Mouse (Mus musculus): ENCODE measurements at regions not wholly inside any gene's neighbourhood (a gene's known extent, or its start where the extent isn't known, plus 50 kb on each side); places are given as distances from the start of the nearest gene placed in this dataset.

DNA sequence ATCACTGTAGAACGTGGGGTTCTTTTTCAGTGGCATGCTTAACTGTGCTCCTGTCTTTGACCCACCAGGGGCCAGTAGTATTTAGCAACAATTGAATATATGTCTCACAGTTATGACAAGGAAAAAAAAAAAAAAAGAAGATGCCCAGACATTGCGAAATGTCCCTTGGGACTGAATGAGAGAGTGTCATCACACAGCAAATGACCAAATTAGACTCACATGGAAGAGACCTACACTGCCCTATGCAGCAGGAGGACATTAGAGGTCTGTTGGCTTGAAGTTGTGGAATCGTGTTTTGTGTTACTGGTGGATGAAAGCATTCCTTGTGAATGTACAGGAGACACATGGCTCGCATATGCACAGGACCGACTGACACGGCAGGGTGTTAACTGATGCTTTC, 214.3 kb upstream of the Maf start:
- Histone ChIP-seq H3K4me1 (ENCODE audit: control insufficient read depth, insufficient read depth, low read length) (no peaks in the 10 kb centered on the region), H3K4me2 (ENCODE audit: low read depth, low read length) (no peak overlapping the region), H3K36me3 (ENCODE audit: control insufficient read depth, insufficient read depth) (no peaks in the 10 kb centered on the region), H3K9ac (ENCODE audit: low read length) (no peak overlapping the region), H3K9me3 (replicated peaks; ENCODE audit: control insufficient read depth, low read length) (no peaks in the 10 kb centered on the region), H3K4me3 (ENCODE audit: low read length) (no peak overlapping the region), H3K27me3 (ENCODE audit: control insufficient read depth, insufficient read depth, low read length) (no peaks in the 10 kb centered on the region), H3K27ac (ENCODE audit: low read length) (no peak overlapping the region)
- WGBS: 82% methylated on average over 6 of the region's 6 CpGs
- no peak for ATAC-seq (replicated peaks; ENCODE audit: extremely low read depth, insufficient read depth, low FRiP score)

DNA sequence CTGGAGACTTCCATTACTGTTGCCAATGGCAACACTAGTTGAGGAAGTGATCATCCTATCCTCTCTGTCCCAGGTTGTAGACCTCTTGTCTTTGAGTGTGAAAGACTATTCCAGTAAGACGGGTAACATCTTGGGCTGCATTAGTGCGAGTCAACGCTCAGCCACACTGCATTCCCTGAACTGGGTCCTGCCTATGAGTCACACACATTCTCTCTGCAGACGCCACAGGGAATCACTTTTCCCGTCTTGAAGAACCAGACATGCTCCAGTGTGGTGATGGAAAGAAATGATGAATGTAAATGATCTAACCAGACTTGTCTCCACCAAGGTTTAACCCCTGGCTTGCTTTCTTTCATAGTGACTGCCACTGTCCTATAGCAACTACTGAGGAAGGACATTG, 199.1 kb upstream of the Maf start:
- H3K27ac ChIP-seq (ENCODE audit: low read length): no peak overlapping the region
- no peak for ATAC-seq (replicated peaks; ENCODE audit: extremely low read depth, insufficient read depth, low FRiP score)
- no peak overlapping the region for H3K4me3 ChIP-seq (ENCODE audit: low read length)
- no peak overlapping the region for H3K9ac ChIP-seq (ENCODE audit: low read length)
- H3K27me3 ChIP-seq (ENCODE audit: control insufficient read depth, insufficient read depth, low read length): no peaks in the 10 kb centered on the region
- H3K36me3 ChIP-seq (ENCODE audit: control insufficient read depth, insufficient read depth): no peaks in the 10 kb centered on the region
- no peaks in the 10 kb centered on the region for H3K4me1 ChIP-seq (ENCODE audit: control insufficient read depth, insufficient read depth, low read length)
- H3K4me2 ChIP-seq (ENCODE audit: low read depth, low read length): no peak overlapping the region
- H3K9me3 ChIP-seq (replicated peaks; ENCODE audit: control insufficient read depth, low read length): no peaks in the 10 kb centered on the region
- WGBS: 76% methylated on average over 5 of the region's 5 CpGs

DNA sequence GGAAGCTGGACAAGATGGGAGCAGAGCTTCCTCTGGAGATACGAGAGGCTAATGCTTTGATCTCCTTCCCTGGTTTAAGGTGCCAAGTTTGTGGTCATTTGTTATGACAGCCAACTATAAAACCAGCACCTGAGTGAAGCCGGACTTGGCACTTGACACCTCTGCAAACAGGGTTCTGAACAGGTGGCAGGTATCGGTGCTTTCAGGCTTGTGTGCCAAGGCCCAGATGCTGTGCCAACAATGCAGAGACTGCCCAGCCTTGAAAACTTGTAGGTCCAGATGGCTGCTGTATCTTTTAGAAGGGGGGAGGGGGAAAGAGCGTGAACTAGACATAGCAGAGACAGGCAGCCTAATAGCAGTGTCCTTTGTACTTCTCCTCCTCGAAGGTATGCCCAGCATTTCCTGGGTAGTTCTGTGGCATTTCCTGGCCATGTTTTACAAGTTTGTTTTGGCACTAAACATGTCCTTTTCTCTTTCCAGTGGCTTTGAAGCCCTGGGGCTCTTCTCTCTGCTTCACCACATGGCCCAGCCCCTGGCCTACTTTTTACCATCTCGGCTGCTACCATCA, 196.3 kb upstream of the Maf start:
- Histone ChIP-seq H3K9me3 (replicated peaks; ENCODE audit: control insufficient read depth, low read length) (no peaks in the 10 kb centered on the region), H3K9ac (ENCODE audit: low read length) (no peak overlapping the region), H3K4me3 (ENCODE audit: low read length) (no peak overlapping the region), H3K36me3 (ENCODE audit: control insufficient read depth, insufficient read depth) (no peaks in the 10 kb centered on the region), H3K4me2 (ENCODE audit: low read depth, low read length) (no peak overlapping the region), H3K27me3 (ENCODE audit: control insufficient read depth, insufficient read depth, low read length) (no peaks in the 10 kb centered on the region), H3K4me1 (ENCODE audit: control insufficient read depth, insufficient read depth, low read length) (no peaks in the 10 kb centered on the region), H3K27ac (ENCODE audit: low read length) (no peak overlapping the region)
- ATAC-seq (replicated peaks; ENCODE audit: extremely low read depth, insufficient read depth, low FRiP score): 0 out of 2 replicates have a peak, but pooled peaks have one; percentile 14
- WGBS: 61% methylated on average over 6 of the region's 6 CpGs

DNA sequence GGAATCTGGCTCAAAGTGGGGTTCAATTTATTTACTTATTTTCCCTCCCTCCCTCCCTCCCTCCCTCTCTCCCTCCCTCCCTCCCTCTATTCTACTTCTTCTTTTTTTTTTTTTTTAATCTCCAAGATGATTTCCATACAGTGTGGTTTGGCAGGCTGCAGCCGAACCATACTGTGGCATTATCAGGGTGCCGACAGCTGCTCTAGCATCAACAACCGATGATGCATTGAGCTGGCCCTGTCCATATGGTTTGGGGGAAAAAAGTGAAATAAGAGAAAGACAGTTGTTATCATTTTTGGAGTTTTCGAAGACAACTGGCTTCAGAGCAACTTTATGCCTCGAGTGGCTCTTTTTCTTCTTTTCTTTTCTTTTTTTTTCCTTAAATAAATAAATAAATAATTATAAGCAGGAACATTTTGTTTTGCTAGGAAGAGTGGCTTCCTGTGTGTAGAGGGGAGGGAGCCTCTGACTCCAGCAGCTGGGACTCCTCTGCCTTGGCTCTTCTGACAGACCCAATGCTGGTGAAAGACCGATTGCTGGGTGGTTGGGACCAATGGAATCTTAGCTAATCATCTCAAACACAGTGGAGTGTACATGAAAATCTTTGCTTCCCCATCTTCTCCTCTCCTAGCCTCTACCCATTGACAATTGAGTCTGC, 190.1 kb upstream of the Maf start:
- no peak; the same call in 1 of the 2 replicates for ATAC-seq (replicated peaks; ENCODE audit: extremely low read depth, insufficient read depth, low FRiP score)
- no peaks in the 10 kb centered on the region for H3K27me3 ChIP-seq (ENCODE audit: control insufficient read depth, insufficient read depth, low read length)
- WGBS: 49% methylated on average over 6 of the region's 6 CpGs

DNA sequence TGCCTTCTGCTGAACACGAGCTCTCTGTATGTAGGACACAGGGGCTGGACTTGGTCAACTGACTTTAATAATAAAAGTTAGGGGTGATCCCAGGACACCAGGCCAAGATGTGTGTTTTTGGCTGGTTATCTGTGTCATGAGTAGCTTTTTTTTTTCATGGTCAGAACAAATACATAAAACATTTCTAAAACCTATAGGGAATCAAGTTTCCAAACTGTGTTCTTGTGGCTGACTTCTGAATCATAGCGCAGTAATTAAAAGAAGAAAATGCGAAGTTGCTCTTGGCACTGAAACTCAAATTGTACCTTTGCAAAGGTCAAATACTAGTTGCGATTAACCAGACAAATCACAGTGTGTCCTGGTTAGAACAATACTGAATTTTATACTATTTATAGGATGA, 189.5 kb upstream of the Maf start:
- no peak overlapping the region for H3K4me2 ChIP-seq (ENCODE audit: low read depth, low read length)
- H3K4me3 ChIP-seq (ENCODE audit: low read length): no peak overlapping the region
- no peaks in the 10 kb centered on the region for H3K9me3 ChIP-seq (replicated peaks; ENCODE audit: control insufficient read depth, low read length)
- H3K4me1 ChIP-seq (ENCODE audit: control insufficient read depth, insufficient read depth, low read length): no peaks in the 10 kb centered on the region
- no peak overlapping the region for H3K9ac ChIP-seq (ENCODE audit: low read length)
- no peaks in the 10 kb centered on the region for H3K27me3 ChIP-seq (ENCODE audit: control insufficient read depth, insufficient read depth, low read length)
- no peaks in the 10 kb centered on the region for H3K36me3 ChIP-seq (ENCODE audit: control insufficient read depth, insufficient read depth)
- WGBS: 74% methylated on average over 4 of the region's 4 CpGs
- H3K27ac ChIP-seq (ENCODE audit: low read length): no peak overlapping the region
- ATAC-seq (replicated peaks; ENCODE audit: extremely low read depth, insufficient read depth, low FRiP score): no peak

More for the DNA sequence above, 190.1 kb upstream of the Maf start:
- Histone ChIP-seq H3K27ac (ENCODE audit: low read length) (no peak overlapping the region), H3K4me3 (ENCODE audit: low read length) (no peak overlapping the region), H3K9ac (ENCODE audit: low read length) (no peak overlapping the region), H3K9me3 (replicated peaks; ENCODE audit: control insufficient read depth, low read length) (no peaks in the 10 kb centered on the region), H3K4me2 (ENCODE audit: low read depth, low read length) (no peak overlapping the region), H3K36me3 (ENCODE audit: control insufficient read depth, insufficient read depth) (no peaks in the 10 kb centered on the region), H3K4me1 (ENCODE audit: control insufficient read depth, insufficient read depth, low read length) (no peaks in the 10 kb centered on the region)

DNA sequence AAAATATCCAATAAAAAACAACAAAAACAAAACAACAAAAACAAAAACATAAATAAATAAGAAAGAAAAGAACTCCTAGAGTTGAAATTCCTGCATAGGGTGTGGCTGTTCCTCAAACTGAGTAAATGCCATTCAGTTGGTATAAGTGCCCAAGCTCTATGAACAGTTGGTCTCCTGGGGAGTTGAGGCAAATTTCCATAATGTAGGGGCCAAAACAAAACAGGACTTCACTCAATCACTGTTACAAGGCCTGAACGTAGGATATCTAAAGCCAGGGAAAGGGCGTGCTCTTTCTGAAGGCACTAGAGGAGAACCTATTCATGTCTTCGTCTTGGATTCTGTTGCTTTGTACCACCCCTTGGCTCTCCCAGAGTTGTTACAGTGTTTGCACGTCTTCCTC, 188.5 kb upstream of the Maf start:
- Histone ChIP-seq H3K36me3 (ENCODE audit: control insufficient read depth, insufficient read depth) (no peaks in the 10 kb centered on the region), H3K4me1 (ENCODE audit: control insufficient read depth, insufficient read depth, low read length) (no peaks in the 10 kb centered on the region), H3K9ac (ENCODE audit: low read length) (no peak overlapping the region), H3K9me3 (replicated peaks; ENCODE audit: control insufficient read depth, low read length) (no peaks in the 10 kb centered on the region), H3K4me3 (ENCODE audit: low read length) (no peak overlapping the region), H3K27me3 (ENCODE audit: control insufficient read depth, insufficient read depth, low read length) (no peaks in the 10 kb centered on the region), H3K4me2 (ENCODE audit: low read depth, low read length) (no peak overlapping the region), H3K27ac (ENCODE audit: low read length) (no peak overlapping the region)
- WGBS: 86% methylated on average over 4 of the region's 4 CpGs
- no peak for ATAC-seq (replicated peaks; ENCODE audit: extremely low read depth, insufficient read depth, low FRiP score)

DNA sequence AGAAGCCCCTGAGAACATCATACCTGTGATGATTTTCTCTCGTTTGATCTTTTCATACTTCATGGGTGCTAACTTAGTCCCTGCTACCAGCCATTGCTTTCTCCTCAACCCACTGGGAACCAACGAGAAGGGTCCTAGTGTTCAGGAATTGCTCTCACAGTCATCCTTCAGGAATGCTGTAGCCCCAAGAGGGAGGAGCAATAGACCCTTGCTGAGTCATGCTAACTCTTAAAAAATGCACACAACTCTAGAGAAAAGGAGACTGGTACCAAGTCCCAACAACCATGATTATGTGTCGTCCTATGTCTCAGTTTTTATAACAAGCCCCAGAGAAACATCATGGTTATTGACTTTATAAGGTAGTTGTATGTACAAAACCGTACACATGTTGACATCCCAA, 180.7 kb upstream of the Maf start:
- H3K9me3 ChIP-seq (replicated peaks; ENCODE audit: control insufficient read depth, low read length): no peaks in the 10 kb centered on the region
- H3K4me2 ChIP-seq (ENCODE audit: low read depth, low read length): no peak overlapping the region
- ATAC-seq (replicated peaks; ENCODE audit: extremely low read depth, insufficient read depth, low FRiP score): no peak
- no peaks in the 10 kb centered on the region for H3K4me1 ChIP-seq (ENCODE audit: control insufficient read depth, insufficient read depth, low read length)
- no peaks in the 10 kb centered on the region for H3K27me3 ChIP-seq (ENCODE audit: control insufficient read depth, insufficient read depth, low read length)
- H3K9ac ChIP-seq (ENCODE audit: low read length): no peak overlapping the region
- H3K36me3 ChIP-seq (ENCODE audit: control insufficient read depth, insufficient read depth): no peaks in the 10 kb centered on the region
- no peak overlapping the region for H3K27ac ChIP-seq (ENCODE audit: low read length)
- 76% methylated on average over 4 of the region's 4 CpGs for WGBS
- H3K4me3 ChIP-seq (ENCODE audit: low read length): no peak overlapping the region

DNA sequence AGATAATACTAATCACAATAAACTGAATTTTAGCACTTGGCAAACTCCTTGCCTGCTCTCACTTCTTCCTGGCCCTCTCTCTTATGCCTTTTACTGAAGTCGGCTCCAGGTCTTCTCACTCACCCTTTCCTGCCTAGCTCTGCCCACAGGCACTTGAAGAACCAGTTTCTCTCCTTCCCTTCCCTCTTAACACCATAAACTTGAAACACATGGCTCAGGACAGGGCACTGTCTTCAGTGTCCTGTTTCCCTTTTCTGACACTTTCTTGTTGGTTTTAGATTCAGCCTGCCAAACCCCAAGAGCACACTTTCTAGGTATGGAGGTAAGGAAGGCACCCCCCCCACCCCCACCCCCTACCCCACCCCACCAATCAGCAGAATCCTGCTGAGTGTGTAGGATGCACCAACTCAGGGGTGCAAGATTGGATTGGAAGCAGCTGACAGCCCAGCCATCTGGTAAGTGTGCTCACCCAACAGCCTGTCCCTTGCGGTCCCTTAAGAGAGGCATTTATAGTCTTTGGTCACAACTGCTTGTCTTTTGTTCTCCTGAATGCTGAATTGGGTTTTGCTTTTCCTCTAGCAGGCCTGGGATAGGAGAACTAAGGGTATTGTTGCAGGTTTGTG, 177.6 kb upstream of the Maf start:
- Histone ChIP-seq H3K36me3 (ENCODE audit: control insufficient read depth, insufficient read depth) (no peaks in the 10 kb centered on the region), H3K27me3 (ENCODE audit: control insufficient read depth, insufficient read depth, low read length) (no peaks in the 10 kb centered on the region), H3K4me3 (ENCODE audit: low read length) (no peak overlapping the region), H3K4me2 (ENCODE audit: low read depth, low read length) (no peak overlapping the region), H3K4me1 (ENCODE audit: control insufficient read depth, insufficient read depth, low read length) (no peaks in the 10 kb centered on the region), H3K27ac (ENCODE audit: low read length) (no peak overlapping the region), H3K9ac (ENCODE audit: low read length) (no peak overlapping the region), H3K9me3 (replicated peaks; ENCODE audit: control insufficient read depth, low read length) (no peaks in the 10 kb centered on the region)
- no peak for ATAC-seq (replicated peaks; ENCODE audit: extremely low read depth, insufficient read depth, low FRiP score)
- WGBS: 58% methylated on average over 2 of the region's 2 CpGs

DNA sequence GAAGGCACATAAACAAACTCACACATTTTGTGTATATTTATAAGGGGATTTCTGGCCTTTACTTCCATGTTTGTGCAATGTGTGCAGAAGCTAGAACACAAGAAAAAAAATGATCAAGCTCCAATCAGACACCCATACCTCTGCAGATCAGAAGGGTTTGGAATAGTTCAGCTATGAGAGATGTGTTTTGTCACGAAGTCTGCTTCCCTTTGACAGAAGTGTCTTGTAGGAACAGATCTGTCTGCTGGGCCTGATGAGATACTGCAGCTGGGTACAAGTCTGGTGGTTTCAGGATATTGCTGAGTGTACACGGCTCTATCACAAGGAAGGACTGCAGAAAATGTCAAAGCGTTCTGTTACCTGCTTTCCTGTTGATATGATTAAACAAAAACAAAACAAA, 176.2 kb upstream of the Maf start:
- ATAC-seq (replicated peaks; ENCODE audit: extremely low read depth, insufficient read depth, low FRiP score): no peak
- H3K4me3 ChIP-seq (ENCODE audit: low read length): no peak overlapping the region
- H3K27me3 ChIP-seq (ENCODE audit: control insufficient read depth, insufficient read depth, low read length): no peaks in the 10 kb centered on the region
- H3K4me1 ChIP-seq (ENCODE audit: control insufficient read depth, insufficient read depth, low read length): no peaks in the 10 kb centered on the region
- H3K36me3 ChIP-seq (ENCODE audit: control insufficient read depth, insufficient read depth): no peaks in the 10 kb centered on the region
- H3K9me3 ChIP-seq (replicated peaks; ENCODE audit: control insufficient read depth, low read length): no peaks in the 10 kb centered on the region
- WGBS: 40% methylated on average over 3 of the region's 3 CpGs
- no peak overlapping the region for H3K4me2 ChIP-seq (ENCODE audit: low read depth, low read length)
- H3K9ac ChIP-seq (ENCODE audit: low read length): no peak overlapping the region
- no peak overlapping the region for H3K27ac ChIP-seq (ENCODE audit: low read length)

All from heart, embryonic 16.5 days (tissue).